Mouse (Mus musculus): Measurements from ENCODE around the gene Enkur. TPM values are rescaled to one million over a fixed set of nuclear protein-coding genes. Genes with fewer than 3 reads are reported as not detected.
A peak's percentile ranks its signal among the peaks of the same experiment; 100 is the strongest.

Enkur gene
- polyA plus RNA-seq, 2 experiments = 0.76 to 0.83 TPM

DNA sequence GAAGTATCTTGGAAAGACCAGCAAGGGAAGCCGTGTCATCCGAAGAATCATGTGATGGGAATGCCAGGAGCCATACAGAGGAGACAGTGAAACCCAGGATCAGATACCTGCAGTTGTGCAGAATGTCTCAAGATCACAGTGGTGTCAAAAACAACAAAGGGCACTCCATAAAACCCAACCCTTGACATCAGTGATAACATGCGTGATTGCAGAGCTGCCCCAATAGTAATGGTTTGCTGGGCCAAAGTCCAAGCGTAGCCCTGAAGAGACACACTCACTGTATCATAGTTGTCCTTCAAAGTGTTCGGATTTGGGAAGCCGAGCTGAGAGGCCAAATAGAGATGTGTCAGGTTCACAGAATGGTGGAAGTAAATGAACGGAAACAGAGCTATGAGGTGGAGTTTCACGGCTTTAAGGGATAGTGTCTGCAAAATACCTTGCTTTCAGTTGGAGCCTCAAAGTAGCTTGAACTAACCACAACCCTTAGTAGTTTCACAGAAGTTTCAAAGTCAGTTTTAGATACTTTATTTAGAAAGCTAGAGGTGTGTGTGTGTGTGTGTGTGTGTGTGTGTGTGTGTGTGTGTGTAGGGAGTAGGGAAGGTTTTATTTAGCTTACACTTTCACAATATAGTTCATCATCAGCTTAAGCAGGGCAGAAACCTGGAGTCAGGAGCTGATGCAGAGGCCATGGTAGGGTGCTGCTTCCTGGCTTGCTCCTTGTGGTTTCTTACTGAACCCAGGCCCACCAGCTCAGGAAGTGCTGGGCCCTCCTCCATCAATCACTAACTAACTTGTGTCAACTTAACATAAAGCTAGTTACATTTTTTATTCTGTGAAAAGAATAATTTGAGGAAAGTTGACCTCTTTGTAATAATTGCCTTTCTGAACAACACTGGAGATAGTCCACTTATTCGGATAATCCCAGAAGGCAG is 17.6 kb upstream of the Enkur start:
- Histone ChIP-seq H3K4me2 (replicated peaks; ENCODE audit: low read depth, low read length, severe bottlenecking) (no peak overlapping the region), H3K36me3 (ENCODE audit: control insufficient read depth, insufficient read depth, low read length) (no peaks in the 10 kb centered on the region), H3K4me1 (ENCODE audit: control insufficient read depth, insufficient read depth, low read length) (no peaks in the 10 kb centered on the region), H3K9ac (ENCODE audit: low read depth, low read length, severe bottlenecking) (no peak overlapping the region), H3K27ac (replicated peaks; ENCODE audit: low read depth, low read length) (no peak overlapping the region), H3K4me3 (replicated peaks; ENCODE audit: low read length) (no peak overlapping the region), H3K27me3 (ENCODE audit: control insufficient read depth, insufficient read depth, low read length) (no peaks in the 10 kb centered on the region), H3K9me3 (ENCODE audit: control insufficient read depth, low read length) (no peaks in the 10 kb centered on the region)
- no peak for TF ChIP-seq POLR2A (IDR thresholded peaks at IDR 0.05; ENCODE audit: borderline replicate concordance, extremely low read depth, insufficient read depth, insufficient read length)
- no peak for ATAC-seq (ENCODE audit: low FRiP score, low read depth)
- no peak for DNase-seq (ENCODE audit: low spot score)
- 93% methylated on average over 9 of the region's 9 CpGs for WGBS

DNA sequence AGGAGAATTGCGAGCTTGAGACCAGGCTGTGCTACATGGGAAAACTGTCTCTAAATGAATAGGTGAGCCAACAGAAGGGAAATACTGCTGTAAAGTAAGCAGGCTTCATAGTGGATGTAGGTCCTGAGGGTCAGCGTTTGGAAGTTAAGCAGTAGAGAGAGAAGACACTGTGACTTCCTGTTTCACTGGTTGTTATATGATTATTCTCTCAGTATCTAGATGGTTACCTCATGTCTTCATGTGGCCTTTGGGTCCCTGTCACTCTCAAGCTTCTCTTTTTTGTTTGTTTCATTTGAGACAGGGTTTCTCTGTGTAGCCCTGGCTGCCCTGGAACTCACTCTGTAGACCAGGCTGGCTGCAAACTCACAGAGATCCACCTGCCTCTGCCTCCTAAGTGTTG is 10.1 kb upstream of the Enkur start:
- TF ChIP-seq POLR2A (IDR thresholded peaks at IDR 0.05; ENCODE audit: borderline replicate concordance, extremely low read depth, insufficient read depth, insufficient read length) = no peak
- Histone ChIP-seq H3K9me3 (ENCODE audit: control insufficient read depth, low read length) (no peaks in the 10 kb centered on the region), H3K36me3 (ENCODE audit: control insufficient read depth, insufficient read depth, low read length) (no peaks in the 10 kb centered on the region), H3K9ac (ENCODE audit: low read depth, low read length, severe bottlenecking) (no peak overlapping the region), H3K27ac (replicated peaks; ENCODE audit: low read depth, low read length) (no peak overlapping the region), H3K4me2 (replicated peaks; ENCODE audit: low read depth, low read length, severe bottlenecking) (no peak overlapping the region), H3K4me1 (ENCODE audit: control insufficient read depth, insufficient read depth, low read length) (no peaks in the 10 kb centered on the region), H3K4me3 (replicated peaks; ENCODE audit: low read length) (no peak overlapping the region), H3K27me3 (ENCODE audit: control insufficient read depth, insufficient read depth, low read length) (no peaks in the 10 kb centered on the region)
- 93% methylated on average over 2 of the region's 2 CpGs for WGBS
- DNase-seq (ENCODE audit: low spot score) (no peak), ATAC-seq (ENCODE audit: low FRiP score, low read depth) (no peak)

- Histone ChIP-seq H3K36me3 (ENCODE audit: control insufficient read depth, insufficient read depth, low read length) (no peaks in the 10 kb centered on the region), H3K4me2 (replicated peaks; ENCODE audit: low read depth, low read length, severe bottlenecking) (no peak overlapping the region), H3K4me3 (replicated peaks; ENCODE audit: low read length) (no peak overlapping the region), H3K27ac (replicated peaks; ENCODE audit: low read depth, low read length) (no peak overlapping the region), H3K9ac (ENCODE audit: low read depth, low read length, severe bottlenecking) (no peak overlapping the region), H3K4me1 (ENCODE audit: control insufficient read depth, insufficient read depth, low read length) (no peaks in the 10 kb centered on the region), H3K27me3 (ENCODE audit: control insufficient read depth, insufficient read depth, low read length) (no peaks in the 10 kb centered on the region), H3K9me3 (ENCODE audit: control insufficient read depth, low read length) (no peaks in the 10 kb centered on the region)
- ATAC-seq (ENCODE audit: low FRiP score, low read depth) (no peak), DNase-seq (ENCODE audit: low spot score) (no peak)
- TF ChIP-seq POLR2A (IDR thresholded peaks at IDR 0.05; ENCODE audit: borderline replicate concordance, extremely low read depth, insufficient read depth, insufficient read length) = no peak
Observed at GRCm38 (mm10) chr2:21214322-21214721, 9.2 kb upstream of the Enkur start.

DNA sequence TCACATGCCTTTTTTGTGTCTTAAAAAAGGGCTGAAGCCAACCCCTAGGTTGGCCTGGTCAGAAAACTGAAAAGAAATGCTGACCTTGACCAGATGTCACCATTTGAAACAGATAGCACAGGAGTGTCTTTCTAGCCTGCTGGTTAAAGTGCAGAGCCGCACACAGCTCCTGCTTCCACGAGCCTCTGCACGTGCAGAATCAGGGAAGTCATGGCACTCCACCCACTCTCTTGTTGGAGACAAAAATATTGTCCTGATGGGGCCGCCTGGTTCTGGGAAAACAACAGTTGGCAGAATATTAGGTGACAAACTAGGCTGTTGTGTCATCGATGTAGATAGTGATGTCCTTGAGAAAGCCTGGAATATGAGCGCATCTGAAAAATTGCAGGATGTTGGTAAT is 6.2 kb upstream of the Enkur start:
- 89% methylated on average over 6 of the region's 6 CpGs for WGBS
- Histone ChIP-seq H3K4me2 (replicated peaks; ENCODE audit: low read depth, low read length, severe bottlenecking) (no peak overlapping the region), H3K9me3 (ENCODE audit: control insufficient read depth, low read length) (no peaks in the 10 kb centered on the region), H3K4me1 (ENCODE audit: control insufficient read depth, insufficient read depth, low read length) (no peaks in the 10 kb centered on the region), H3K4me3 (replicated peaks; ENCODE audit: low read length) (no peak overlapping the region), H3K27me3 (ENCODE audit: control insufficient read depth, insufficient read depth, low read length) (no peaks in the 10 kb centered on the region), H3K27ac (replicated peaks; ENCODE audit: low read depth, low read length) (no peak overlapping the region), H3K36me3 (ENCODE audit: control insufficient read depth, insufficient read depth, low read length) (no peaks in the 10 kb centered on the region), H3K9ac (ENCODE audit: low read depth, low read length, severe bottlenecking) (no peak overlapping the region)
- DNase-seq (ENCODE audit: low spot score) (no peak), ATAC-seq (ENCODE audit: low FRiP score, low read depth) (no peak)
- TF ChIP-seq POLR2A (IDR thresholded peaks at IDR 0.05; ENCODE audit: borderline replicate concordance, extremely low read depth, insufficient read depth, insufficient read length) = no peak

GRCm38 (mm10) chr2:21206278-21206677 is 1.1 kb upstream of the Enkur start:
- H3K4me1 ChIP-seq (ENCODE audit: control insufficient read depth, insufficient read depth, low read length) = no peaks in the 10 kb centered on the region
- TF ChIP-seq POLR2A (IDR thresholded peaks at IDR 0.05; ENCODE audit: borderline replicate concordance, extremely low read depth, insufficient read depth, insufficient read length) = no peak
- peak overlapping the region; percentile 70 for H3K9ac ChIP-seq (ENCODE audit: low read depth, low read length, severe bottlenecking)
- H3K4me3 ChIP-seq (replicated peaks; ENCODE audit: low read length) = peak overlapping the region; percentile 59
- H3K27ac ChIP-seq (replicated peaks; ENCODE audit: low read depth, low read length) = no peak overlapping the region
- H3K4me2 ChIP-seq (replicated peaks; ENCODE audit: low read depth, low read length, severe bottlenecking) = peak overlapping the region; percentile 81
- H3K36me3 ChIP-seq (ENCODE audit: control insufficient read depth, insufficient read depth, low read length) = no peaks in the 10 kb centered on the region
- 50% methylated on average over 6 of the region's 6 CpGs for WGBS
- ATAC-seq (ENCODE audit: low FRiP score, low read depth) (no peak), DNase-seq (ENCODE audit: low spot score) (no peak)
- no peaks in the 10 kb centered on the region for H3K27me3 ChIP-seq (ENCODE audit: control insufficient read depth, insufficient read depth, low read length)
- no peaks in the 10 kb centered on the region for H3K9me3 ChIP-seq (ENCODE audit: control insufficient read depth, low read length)
